Mouse (Mus musculus) frontal cortex, adult (tissue): ENCODE measurements around the gene Grm3.

Experiments used
- ATAC-seq: cut with Nextera tagmentation; 2 replicates; pipeline ENCODE4 v1.9.2; 2017; ENCODE audit warnings: mild to moderate bottlenecking, moderate library complexity, mixed read lengths; ENCODE audit not compliant: low TSS enrichment

The Grm3 gene

DNA sequence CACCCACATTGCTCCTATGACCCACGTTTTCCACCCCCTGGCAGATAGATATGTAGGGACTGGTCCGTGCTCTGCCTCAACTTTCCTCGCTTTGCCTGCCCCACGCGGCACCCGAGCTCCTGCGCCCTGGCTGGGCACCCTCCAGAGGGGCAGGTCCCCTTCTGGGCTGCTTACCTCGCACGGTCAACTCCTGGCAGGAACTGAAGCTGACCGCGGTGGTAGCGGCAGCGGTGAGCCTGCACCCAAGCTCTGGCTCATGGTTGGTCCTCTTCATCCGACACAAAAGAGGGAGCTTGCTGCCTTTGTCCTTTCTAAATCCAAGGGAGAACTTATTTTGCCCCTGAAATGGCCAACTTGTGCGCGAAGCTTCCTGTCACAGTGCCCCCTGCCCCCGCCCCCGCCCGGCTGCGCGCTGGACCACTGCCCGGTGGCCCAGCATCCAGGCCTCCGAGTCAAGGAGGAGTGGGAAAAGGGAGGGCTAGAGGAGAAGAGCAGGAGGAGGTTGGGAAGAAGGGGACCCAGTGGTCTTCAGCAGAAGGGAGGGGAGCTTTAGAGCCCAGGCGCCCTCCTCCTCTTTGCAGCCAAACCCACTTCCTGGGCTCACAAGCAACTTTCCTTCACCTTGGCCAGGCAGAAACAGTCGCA lies at the start of gene Grm3:
Gene Grm3, minus strand, starts transcription at position 215 of the 645 bp plus-strand sequence.
- peak; percentile 15 for ATAC-seq

- ATAC-seq = no peak
These were observed 30.8 kb upstream of the Grm3 start for GRCm38 (mm10) chr5:9755751-9756150.

DNA sequence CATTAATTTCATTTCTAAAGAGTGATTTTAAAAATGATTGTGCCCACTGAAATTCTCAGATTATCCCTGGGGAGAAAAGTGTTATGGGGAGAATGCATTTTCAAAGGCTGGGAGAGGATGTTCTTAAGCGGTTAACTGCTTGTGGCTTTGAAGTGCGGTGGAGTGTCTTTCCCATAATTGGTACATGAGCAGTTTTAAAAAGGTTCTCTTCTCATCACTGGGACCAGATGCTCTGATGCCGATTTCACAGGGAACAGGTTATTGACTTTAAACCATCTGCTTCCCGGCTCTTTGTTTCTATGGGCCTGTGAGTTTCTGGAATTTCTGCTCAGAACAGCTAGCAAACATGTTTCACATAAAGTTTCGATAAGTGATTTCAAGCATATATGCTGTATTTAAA lies 23.2 kb upstream of the Grm3 start:
- peak; percentile 69 for ATAC-seq

DNA sequence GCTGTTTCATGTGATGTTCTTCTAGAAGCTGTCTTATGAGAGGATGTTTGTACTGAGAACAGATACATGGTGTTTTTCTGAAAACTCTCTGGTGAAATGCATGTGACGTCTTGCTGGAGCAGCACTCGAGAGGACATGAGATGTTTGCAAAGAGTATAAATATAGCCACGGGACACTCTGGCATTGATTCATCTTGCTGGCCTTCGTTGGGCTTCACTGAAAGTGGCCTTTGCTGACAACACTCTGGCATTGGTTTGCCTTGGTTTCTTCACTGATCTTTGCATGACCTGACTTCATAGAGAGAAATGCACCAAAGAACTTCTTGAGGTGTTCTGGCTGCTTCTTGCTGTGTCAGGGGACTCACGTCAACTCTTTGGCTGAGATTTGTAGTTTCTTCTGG lies 19.1 kb upstream of the Grm3 start:
- ATAC-seq = no peak

GRCm38 (mm10) chr5:9725601-9726268 lies 765 bp upstream of the Grm3 start:
- peak; percentile 81 for ATAC-seq

DNA sequence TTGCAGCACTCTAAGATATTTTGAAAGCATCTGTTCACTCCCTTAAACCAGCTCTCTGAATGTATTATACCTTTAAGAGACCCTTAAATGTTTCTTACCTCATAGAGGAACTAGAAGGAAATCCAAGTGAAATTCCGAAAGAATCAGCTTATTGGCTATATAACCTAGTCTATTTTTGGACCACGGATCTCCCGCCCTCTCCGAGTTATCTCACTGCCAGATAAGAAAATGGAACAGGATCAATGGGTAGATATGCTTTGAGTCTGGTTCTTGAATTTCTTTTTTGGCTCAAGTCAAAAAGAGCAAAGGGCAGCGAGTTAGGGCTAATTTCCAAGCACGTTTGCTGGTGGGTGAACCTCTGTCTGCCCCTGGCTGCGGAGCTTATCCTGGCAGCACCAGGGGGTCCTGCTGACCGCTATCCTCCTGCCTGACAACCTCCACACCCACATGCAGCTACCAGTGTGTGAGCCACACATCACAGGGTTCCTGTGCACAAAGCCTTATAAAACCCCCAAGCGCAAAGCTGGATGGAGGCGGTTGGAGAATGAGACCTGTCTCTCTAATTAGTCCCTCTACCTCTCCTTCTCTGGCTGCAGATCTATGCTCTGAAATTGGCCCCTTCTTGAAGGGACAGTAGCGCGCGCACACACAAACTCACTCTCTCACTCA lies 549 bp downstream of the Grm3 start:
- ATAC-seq = peak; percentile 16

GRCm38 (mm10) chr5:9721136-9721535 lies 3.8 kb downstream of the Grm3 start:
- ATAC-seq = peak; percentile 29

DNA sequence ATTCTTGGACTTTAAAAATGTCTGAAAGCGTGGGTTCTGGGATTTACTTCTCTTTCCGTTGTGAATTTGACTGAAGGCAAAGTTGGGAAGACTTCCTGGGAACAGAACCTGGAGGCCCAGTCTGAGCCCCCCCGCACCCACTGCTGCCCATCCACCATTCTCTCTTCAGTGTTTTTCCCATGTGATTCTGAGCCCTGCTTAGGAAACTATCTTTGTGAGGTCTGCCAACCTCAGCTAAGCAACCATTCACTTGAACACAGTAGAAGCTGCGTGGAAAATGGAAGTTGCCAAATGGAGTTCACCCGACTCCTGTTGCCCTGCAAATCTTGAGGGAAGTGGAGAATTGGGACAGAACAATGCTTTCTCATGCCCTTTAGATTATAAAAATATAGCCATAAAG lies 8.7 kb downstream of the Grm3 start:
- no peak for ATAC-seq

DNA sequence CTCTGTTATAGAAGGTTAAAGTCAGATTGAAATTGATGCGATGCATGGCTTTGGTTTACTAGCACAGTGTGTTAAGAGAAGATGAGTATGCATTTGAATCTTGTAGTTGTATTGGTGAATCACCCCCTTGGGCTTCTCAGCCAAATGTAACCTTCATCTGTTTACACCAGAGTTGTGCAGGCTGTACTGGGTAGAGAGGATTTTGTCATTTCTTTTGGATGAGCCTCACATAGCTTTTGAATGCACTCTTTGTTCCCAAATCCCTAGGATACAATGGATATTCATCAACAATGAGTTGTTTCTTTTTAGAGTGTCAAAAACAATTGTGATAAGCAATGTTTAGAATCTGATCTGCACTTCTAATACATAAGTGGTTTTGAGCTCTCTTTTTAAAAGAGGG lies 17.9 kb downstream of the Grm3 start:
- peak; percentile 74 for ATAC-seq

- 0 out of 2 replicates have a peak, but pooled peaks have one; percentile 10 for ATAC-seq
These were observed 21.5 kb downstream of the Grm3 start for GRCm38 (mm10) chr5:9703385-9704009.

GRCm38 (mm10) chr5:9702656-9703384 lies 22.1 kb downstream of the Grm3 start:
- ATAC-seq = no peak

- peak; percentile 89 for ATAC-seq
These were observed 32.6 kb downstream of the Grm3 start for GRCm38 (mm10) chr5:9692333-9692732.

GRCm38 (mm10) chr5:9690599-9691242 lies 34.2 kb downstream of the Grm3 start:
- no peak for ATAC-seq

DNA sequence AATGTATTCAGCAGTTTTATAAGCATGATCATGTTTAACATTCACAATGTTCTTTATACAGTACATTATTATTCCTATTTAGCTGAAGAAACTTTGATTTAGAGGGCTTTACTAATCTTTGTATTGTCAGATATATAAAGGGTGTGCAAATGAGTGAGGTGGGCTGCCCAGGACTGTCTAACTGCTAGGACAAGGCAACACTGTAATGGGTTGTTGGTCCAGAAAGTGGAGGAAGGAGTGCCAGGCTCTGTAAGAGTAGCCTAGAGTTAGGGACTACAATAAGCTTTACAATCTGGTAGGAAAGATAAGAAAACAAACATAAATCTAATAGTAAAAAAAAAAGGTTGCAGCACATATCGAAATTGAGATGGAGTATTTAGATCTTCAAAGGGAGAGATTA lies 34.8 kb downstream of the Grm3 start:
- ATAC-seq = no peak

DNA sequence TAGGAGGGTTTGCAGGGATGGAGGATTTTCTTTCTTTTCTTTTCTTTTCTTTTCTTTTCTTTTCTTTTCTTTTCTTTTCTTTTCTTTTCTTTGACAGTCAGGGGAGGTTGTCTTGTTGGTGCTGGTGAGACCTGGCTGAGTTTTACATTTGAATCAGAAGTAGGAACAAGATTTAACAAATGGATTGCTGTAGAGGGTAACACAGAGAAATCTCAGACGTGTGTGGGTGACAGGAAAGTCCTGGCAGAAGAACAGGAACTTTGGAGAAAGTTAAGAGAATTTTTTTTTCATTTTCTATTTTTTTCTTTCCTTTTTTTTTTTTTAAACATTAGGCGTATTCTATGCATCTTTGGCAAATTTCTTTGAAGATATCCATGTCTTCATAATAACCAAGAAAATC lies 41.8 kb downstream of the Grm3 start:
- peak; percentile 82 for ATAC-seq

DNA sequence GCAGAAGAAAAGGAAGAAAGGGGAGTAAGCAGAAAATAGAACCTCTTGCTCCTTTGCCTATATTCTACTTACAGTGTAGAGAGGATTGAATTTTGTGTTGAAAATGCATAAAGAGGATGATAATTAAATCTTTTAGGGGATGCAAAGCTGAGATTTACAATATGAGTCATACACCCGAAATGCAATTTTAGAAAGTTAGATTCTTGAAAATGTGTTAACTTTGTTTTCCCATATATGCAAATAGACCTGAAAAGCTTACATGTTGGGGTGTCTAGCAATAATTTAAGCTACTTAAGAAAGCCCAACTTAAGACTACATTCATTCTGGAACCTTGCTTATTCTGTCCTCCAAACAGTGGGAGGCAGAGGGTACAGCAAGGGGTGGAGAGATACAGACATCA lies 56.0 kb downstream of the Grm3 start:
- peak; percentile 89 for ATAC-seq

- peak; percentile 67 for ATAC-seq
These were observed 61.6 kb downstream of the Grm3 start for GRCm38 (mm10) chr5:9663416-9663815.

- ATAC-seq = peak; percentile 84
These were observed 62.9 kb downstream of the Grm3 start for GRCm38 (mm10) chr5:9661870-9662589.

DNA sequence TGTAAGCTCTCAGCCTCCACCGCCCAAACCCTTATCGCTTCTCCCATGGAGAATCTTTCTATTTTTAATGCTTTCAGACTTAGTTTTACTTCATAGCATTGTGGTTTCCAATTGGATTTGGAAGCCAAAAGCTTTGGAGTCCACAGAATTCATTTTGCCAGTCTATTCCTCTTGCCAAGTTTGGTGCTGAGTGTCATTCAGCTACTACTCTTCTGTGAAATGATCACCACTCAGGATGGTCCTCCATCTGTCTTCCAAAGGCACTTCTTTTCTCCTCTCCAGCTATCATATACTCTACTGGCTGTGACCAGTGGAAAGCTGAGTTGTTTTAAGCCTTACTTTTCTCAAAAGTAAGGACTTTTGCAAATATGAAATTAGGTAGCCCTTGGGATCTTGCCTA lies 86.4 kb downstream of the Grm3 start:
- peak; percentile 88 for ATAC-seq

- ATAC-seq = 0 out of 2 replicates have a peak, but pooled peaks have one; percentile 21
These were observed 97.8 kb downstream of the Grm3 start for GRCm38 (mm10) chr5:9627220-9627619.

DNA sequence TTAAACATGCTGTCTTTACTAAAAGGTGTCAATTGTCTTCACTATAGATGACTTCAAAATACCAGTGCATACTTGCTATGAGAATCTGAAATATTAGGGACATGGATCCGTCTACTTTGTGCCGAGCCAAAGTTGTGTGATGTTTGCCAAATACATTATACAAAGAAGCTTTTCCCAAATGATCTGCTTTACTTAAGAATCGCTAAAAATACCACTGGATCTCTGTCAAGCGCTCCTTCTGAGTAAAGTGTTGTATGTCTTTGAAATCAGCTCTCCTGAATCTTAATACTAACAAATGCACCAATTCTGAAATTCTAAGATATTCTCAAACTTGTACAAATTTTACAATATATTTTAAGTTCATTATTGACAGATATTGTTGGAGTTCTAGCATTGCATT lies 100.6 kb downstream of the Grm3 start:
- ATAC-seq = peak; percentile 62
